12 mouse cellular contexts compared by ENCODE assay signal in genomic region chr7:115966181-115966580, GRCm38 (mm10).
DNase-seq lines count a peak whose midpoint lies in the region; ATAC-seq and TF ChIP-seq lines count a peak whose summit lies in the region.
"Had no signal": no experiment of that assay in that cellular context is flagged by ENCODE, and none has a peak within 500 bp of the region (broad histone marks: within the 10 kb centered on the region; RNA-seq: fewer than 3 reads in every experiment).

No protein-coding gene starts in this region.

- H3K4me3 ChIP-seq in layer of hippocampus, adult 2 months, result no peak overlapping the region
- H3K4me3 ChIP-seq: heart, embryonic 15.5 days; liver, embryonic 15.5 days had no signal

- intact Hi-C loops in left cerebral cortex, postnatal 36 days (cut with DNase I), result no loop called here

- no peak for ATAC-seq in cerebellum, adult (ENCODE audit: insufficient number of reproducible peaks, low FRiP score, low TSS enrichment)

- DNase-seq in cerebellum, adult 9-11 months, result peak; percentile 6
- DNase-seq in cerebellum, postnatal 10 days, result peak; percentile 36 to 54
- peak; percentile 61 to 72 for DNase-seq in layer of hippocampus, adult 2 months (ENCODE audit: low spot score in 2 of 2)
- DNase-seq in left cerebral cortex, postnatal 36 days (ENCODE audit: low spot score in 2 of 2), result peak; percentile 32 to 39
- DNase-seq in thymus, postnatal 4 days, result no peak
- no peak for DNase-seq in kidney, postnatal 25 days
- no peak for DNase-seq in heart, adult 11 months
- DNase-seq: gastrocnemius, postnatal 25 days had no signal

- no peak for TF ChIP-seq CTCF in layer of hippocampus, adult 2 months (conservative IDR thresholded peaks at IDR 0.05)

- no peak overlapping the region for H3K27ac ChIP-seq in layer of hippocampus, adult 2 months
- H3K27ac ChIP-seq: heart, embryonic 15.5 days; liver, embryonic 15.5 days; macrophage had no signal

Comparison
In these comparisons a context has a peak if more than half of its experiments do, and no peak if none do; other contexts are left out.
1. DNase-seq: peak in cerebellum, adult 9-11 months (single experiment), cerebellum, postnatal 10 days (2 of 2), layer of hippocampus, adult 2 months (2 of 2) and left cerebral cortex, postnatal 36 days (2 of 2); none in thymus, postnatal 4 days (single experiment), kidney, postnatal 25 days (0 of 2) and heart, adult 11 months (single experiment).